Mouse (Mus musculus) midbrain, embryonic 10.5 days (tissue): ENCODE data around the gene Stxbp1. TPM values are rescaled to one million over a fixed set of nuclear protein-coding genes. Genes with fewer than 3 reads are reported as not detected.

ENCODE experiments used
- DNase-seq: peaks from one replicate; pipeline ENCODE4 v3.0.0-alpha.2; 2017; ENCODE audit warnings: low spot score
- H3K27ac ChIP-seq: fragments of 300-500 bp; sonication (generic); replicated peaks from 2 replicates; pipeline ENCODE4 v1.5.1; 2016; ENCODE audit warnings: mild to moderate bottlenecking
- H3K27me3 ChIP-seq: fragments of 300-500 bp; sonication (generic); 2 replicates; pipeline ENCODE4 v1.6.1; 2016; ENCODE audit warnings: low read depth, mild to moderate bottlenecking; ENCODE audit not compliant: poor library complexity, severe bottlenecking
- H3K36me3 ChIP-seq: fragments of 300-500 bp; sonication (generic); 2 replicates; pipeline ENCODE4 v1.6.1; 2016; ENCODE audit warnings: mild to moderate bottlenecking, moderate library complexity
- H3K4me1 ChIP-seq: fragments of 300-500 bp; sonication (generic); 2 replicates; pipeline ENCODE4 v1.6.1; 2016
- H3K4me3 ChIP-seq: fragments of 300-500 bp; sonication (generic); 2 replicates; pipeline ENCODE4 v1.5.1; 2016; ENCODE audit warnings: mild to moderate bottlenecking, moderate library complexity
- H3K9me3 ChIP-seq: fragments of 300-500 bp; sonication (generic); replicated peaks from 2 replicates; pipeline ENCODE4 v1.6.1; 2016; ENCODE audit warnings: mild to moderate bottlenecking
- WGBS: fragments of 180-500 bp; shearing (Covaris S2); methylation state at CpG from one replicate; pipeline ENCODE4 v1.1.7; 2016; 5-methylcytosine and 5-hydroxymethylcytosine counted together
- polyA plus RNA-seq: library from polyadenylated mRNA; unstranded; fragments of >200 nt; fragmentation: Nextera tagmentation; extraction: Ambion mirVana; gene quantifications from 2 replicates; pipeline ENCODE4 v1.2.1, GENCODE M21; 2016

Stxbp1 gene
- polyA plus RNA-seq, 1 experiment from 2014 or later: 31.4 TPM

GRCm38 (mm10) chr2:32795748-32796418 lies 51.2 kb downstream of the Stxbp1 start:
- Histone ChIP-seq H3K4me1 (peaks cover 3% of the 10 kb centered on the region; the same call in 1 of the 2 replicates), H3K4me3 (no peak overlapping the region), H3K36me3 (peaks cover 77% of the 10 kb centered on the region), H3K27me3 (no peaks in the 10 kb centered on the region), H3K27ac (no peak overlapping the region), H3K9me3 (no peaks in the 10 kb centered on the region)
- no peak for DNase-seq
- 88% methylated on average over 13 of the region's 13 CpGs for WGBS

DNA sequence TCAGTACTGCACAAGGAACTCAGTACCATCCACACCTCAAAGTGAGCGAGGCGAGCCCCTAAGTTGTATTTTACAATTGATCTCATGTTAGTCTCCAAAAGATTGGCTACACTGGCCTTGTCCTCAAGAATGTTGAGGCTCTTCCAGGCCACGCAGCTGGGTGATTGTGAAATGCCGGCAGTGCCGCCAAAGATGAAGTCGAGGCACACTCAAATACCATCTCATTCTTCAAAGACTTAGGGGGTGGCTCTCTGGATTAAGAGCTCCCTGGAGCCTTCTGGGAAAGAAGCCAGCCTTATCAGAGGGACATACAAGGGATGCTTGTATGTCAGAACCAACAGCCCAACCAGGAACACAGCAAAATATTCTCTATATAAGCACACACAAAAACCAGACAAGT lies 55.7 kb downstream of the Stxbp1 start:
- no peaks in the 10 kb centered on the region for H3K27me3 ChIP-seq
- no peak overlapping the region for H3K27ac ChIP-seq
- peaks cover 46% of the 10 kb centered on the region for H3K36me3 ChIP-seq
- H3K9me3 ChIP-seq: no peaks in the 10 kb centered on the region
- DNase-seq: no peak
- H3K4me1 ChIP-seq: no peaks in the 10 kb centered on the region
- WGBS: 91% methylated on average over 6 of the region's 6 CpGs
- H3K4me3 ChIP-seq: no peak overlapping the region

GRCm38 (mm10) chr2:32788581-32788980 lies 58.5 kb downstream of the Stxbp1 start:
- WGBS: 76% methylated on average over 2 of the region's 2 CpGs
- Histone ChIP-seq H3K27ac (no peak overlapping the region), H3K4me3 (no peak overlapping the region)

DNA sequence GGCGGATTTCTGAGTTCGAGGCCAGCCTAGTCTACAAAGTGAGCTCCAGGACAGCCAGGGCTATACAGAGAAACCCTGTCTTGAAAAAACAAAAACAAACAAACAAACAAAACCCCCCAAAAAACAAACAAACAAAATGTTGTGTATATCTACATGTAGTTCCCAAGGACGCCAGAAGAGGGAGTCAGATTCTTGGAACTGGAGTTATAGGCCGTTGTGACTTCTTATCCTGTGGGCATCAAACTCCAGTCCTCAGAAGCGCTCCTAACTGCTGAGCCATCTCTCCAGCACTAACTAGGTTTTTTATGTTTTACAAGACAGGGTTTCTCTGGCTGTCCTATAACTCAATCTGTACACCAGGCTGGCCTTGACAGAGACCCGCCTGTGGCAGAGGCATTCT lies 59.9 kb downstream of the Stxbp1 start:
- no peaks in the 10 kb centered on the region for H3K4me1 ChIP-seq
- no peak overlapping the region for H3K27ac ChIP-seq
- 68% methylated on average over 6 of the region's 6 CpGs for WGBS
- no peaks in the 10 kb centered on the region for H3K27me3 ChIP-seq
- DNase-seq: no peak
- H3K4me3 ChIP-seq: no peak overlapping the region
- no peaks in the 10 kb centered on the region for H3K9me3 ChIP-seq
- peaks cover 12% of the 10 kb centered on the region for H3K36me3 ChIP-seq

More at GRCm38 (mm10) chr2:32788581-32788980, 58.5 kb downstream of the Stxbp1 start:
- Histone ChIP-seq H3K36me3 (peaks cover 20% of the 10 kb centered on the region), H3K9me3 (no peaks in the 10 kb centered on the region), H3K4me1 (no peaks in the 10 kb centered on the region), H3K27me3 (no peaks in the 10 kb centered on the region)
- no peak for DNase-seq

DNA sequence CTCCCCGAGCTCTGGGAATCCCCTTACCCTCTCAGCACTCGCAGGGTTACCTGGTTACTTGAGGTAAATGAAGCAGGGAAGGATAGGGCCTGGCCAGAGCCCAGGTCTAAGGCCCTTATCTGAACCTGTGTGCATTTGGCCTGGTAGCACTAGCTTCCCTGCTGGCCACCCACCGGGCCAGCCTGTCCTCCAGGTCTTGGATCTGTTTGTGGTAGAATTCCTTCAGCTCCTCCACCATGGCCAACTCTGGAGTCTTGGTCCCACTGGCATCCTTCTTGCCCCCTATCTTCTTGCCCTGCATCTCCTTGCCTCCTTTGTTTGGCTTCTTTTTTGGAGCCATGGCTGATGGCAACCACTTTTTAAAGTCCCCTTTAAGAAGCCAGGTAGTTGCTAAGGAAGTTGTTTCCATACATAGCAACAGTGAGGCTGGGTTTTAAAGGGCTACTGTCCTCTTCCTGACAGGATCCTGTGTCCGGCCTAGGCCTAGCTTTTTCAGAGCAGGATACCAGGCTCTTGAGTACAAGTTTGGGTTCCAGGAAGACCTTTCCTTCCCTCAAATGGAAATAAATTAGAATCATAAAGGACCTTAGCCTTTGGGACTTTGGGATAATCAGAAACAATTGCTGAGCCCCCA lies 62.9 kb downstream of the Stxbp1 start, which contains the start of gene Cfap157:
TSS of gene Cfap157 (minus strand) at position 381 of the 634 bp plus-strand sequence.
- Histone ChIP-seq H3K36me3 (no peaks in the 10 kb centered on the region; the same call in 1 of the 2 replicates), H3K27me3 (no peaks in the 10 kb centered on the region), H3K4me1 (peaks cover 4% of the 10 kb centered on the region; the same call in 1 of the 2 replicates), H3K4me3 (no peak within 1 kb of the TSS), H3K9me3 (no peaks in the 10 kb centered on the region), H3K27ac (no peak within 1 kb of the TSS)
- 77% methylated on average over 4 of the region's 4 CpGs for WGBS
- no peak for DNase-seq

DNA sequence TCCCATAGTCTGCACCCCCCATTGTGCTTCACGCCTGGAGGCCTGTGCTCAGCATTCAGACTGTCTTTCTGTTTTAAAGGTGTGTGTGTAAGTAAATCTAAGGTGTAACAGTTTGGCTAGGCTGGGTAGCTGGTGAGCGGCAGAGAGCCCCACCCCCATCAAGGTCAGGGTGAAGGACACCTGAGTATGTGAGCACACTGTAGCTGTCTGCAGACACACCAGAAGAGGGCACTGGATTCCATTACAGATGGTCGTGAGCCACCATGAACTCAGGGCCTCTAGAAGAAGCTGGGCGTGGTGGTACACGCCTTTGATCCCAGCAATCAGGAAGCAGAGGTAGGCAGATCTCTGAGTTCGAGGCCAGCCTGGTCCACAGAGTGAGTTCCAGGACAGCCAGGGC lies 65.3 kb downstream of the Stxbp1 start:
- Histone ChIP-seq H3K27me3 (peaks cover 9% of the 10 kb centered on the region), H3K27ac (no peak overlapping the region), H3K4me1 (peaks cover 4% of the 10 kb centered on the region; the same call in 1 of the 2 replicates), H3K36me3 (no peaks in the 10 kb centered on the region), H3K4me3 (no peak overlapping the region), H3K9me3 (no peaks in the 10 kb centered on the region)
- 80% methylated on average over 6 of the region's 6 CpGs for WGBS
- no peak for DNase-seq

GRCm38 (mm10) chr2:32779714-32780113 lies 67.3 kb downstream of the Stxbp1 start:
- Histone ChIP-seq H3K4me1 (peaks cover 20% of the 10 kb centered on the region), H3K27ac (no peak overlapping the region), H3K36me3 (no peaks in the 10 kb centered on the region), H3K27me3 (peaks cover 16% of the 10 kb centered on the region), H3K4me3 (no peak overlapping the region), H3K9me3 (no peaks in the 10 kb centered on the region)
- WGBS: 86% methylated on average over 6 of the region's 6 CpGs
- DNase-seq: no peak

- Histone ChIP-seq H3K4me1 (peaks cover 22% of the 10 kb centered on the region), H3K4me3 (no peak overlapping the region), H3K36me3 (no peaks in the 10 kb centered on the region), H3K27me3 (peaks cover 16% of the 10 kb centered on the region), H3K9me3 (no peaks in the 10 kb centered on the region), H3K27ac (no peak overlapping the region)
- DNase-seq: peak; percentile 60
- 17% methylated on average over 8 of the region's 8 CpGs for WGBS
Measured at GRCm38 (mm10) chr2:32779131-32779530, 67.9 kb downstream of the Stxbp1 start.

- H3K27ac ChIP-seq: no peak overlapping the region
- 96% methylated on average over 6 of the region's 6 CpGs for WGBS
- H3K9me3 ChIP-seq: no peaks in the 10 kb centered on the region
Measured at GRCm38 (mm10) chr2:32778081-32778480, 69.0 kb downstream of the Stxbp1 start.

DNA sequence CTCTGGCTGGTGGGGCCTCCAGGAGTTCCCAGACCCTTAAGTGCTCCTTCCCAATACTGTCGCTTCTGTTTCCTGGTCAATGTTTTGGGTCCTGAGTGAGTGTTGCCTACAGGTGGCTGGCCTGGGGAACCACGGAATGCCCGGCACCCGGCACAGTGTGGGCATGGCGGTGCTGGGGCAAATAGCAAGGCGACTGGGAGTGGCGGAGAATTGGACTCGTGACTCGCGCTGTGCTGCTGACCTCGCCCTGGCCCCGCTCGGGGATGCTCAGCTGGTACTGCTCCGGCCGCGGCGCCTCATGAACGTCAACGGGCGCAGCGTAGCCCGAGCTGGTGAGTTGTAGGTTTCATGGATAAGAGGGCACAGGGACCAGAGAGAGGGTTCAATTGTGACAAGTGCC lies 70.9 kb downstream of the Stxbp1 start:
- H3K4me1 ChIP-seq: peaks cover 32% of the 10 kb centered on the region
- no peak overlapping the region; the same call in 1 of the 2 replicates for H3K27ac ChIP-seq
- WGBS: 23% methylated on average over 22 of the region's 22 CpGs

More at GRCm38 (mm10) chr2:32778081-32778480, 69.0 kb downstream of the Stxbp1 start:
- peaks cover 22% of the 10 kb centered on the region for H3K4me1 ChIP-seq
- no peak overlapping the region for H3K4me3 ChIP-seq
- H3K27me3 ChIP-seq: peaks cover 23% of the 10 kb centered on the region
- H3K36me3 ChIP-seq: no peaks in the 10 kb centered on the region
- DNase-seq: no peak

DNA sequence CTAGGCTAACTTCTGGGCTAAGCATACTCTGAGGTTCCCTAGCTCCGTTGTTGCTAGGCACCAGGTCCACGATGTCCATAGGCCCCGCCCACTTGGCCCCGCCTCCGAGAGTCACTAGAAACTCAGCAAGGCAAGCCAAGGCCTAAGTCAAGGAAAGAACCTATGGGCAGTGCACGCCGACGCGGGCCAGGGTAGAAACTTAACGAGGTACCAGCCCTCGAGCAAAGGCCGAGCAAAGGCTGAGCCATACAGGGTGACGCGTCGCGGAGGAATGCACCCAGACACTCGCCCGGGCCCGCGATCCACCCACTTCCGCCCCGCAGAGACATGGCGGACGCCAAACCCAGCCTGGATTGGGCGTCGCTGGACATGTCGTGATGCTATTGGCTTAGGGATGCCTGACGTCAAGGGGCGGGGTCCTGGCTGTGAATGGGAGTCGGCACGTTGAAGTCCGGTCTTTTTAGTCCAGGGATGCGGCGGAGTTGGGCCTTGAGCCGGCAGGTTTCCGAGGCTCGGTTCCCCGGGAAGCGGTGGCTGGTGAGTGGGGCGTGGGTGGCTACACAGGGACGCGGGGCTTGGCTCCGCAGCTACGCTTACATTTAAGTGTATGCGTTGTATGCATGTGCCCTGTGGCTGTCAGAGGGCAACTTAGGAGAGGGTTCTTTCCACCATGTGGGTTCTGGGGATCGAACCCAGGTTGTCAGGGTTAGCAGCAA lies 71.5 kb downstream of the Stxbp1 start, which contains the start of the genes Ttc16 and Ptrh1:
TSS of gene Ttc16 (minus strand) at position 275 of the 716 bp plus-strand sequence.
TSS of gene Ptrh1 (plus strand) at position 428 of the 716 bp plus-strand sequence.
- DNase-seq: peak; percentile 98
- peaks cover 29% of the 10 kb centered on the region for H3K4me1 ChIP-seq
- peak within 1 kb of the TSS; percentile 73 for H3K27ac ChIP-seq
- H3K9me3 ChIP-seq: no peaks in the 10 kb centered on the region
- under 1% methylated on average over 46 of the region's 46 CpGs for WGBS
- peak within 1 kb of the TSS; percentile 60 for H3K4me3 ChIP-seq
- H3K27me3 ChIP-seq: peaks cover 32% of the 10 kb centered on the region
- H3K36me3 ChIP-seq: no peaks in the 10 kb centered on the region

More for the DNA sequence above, 70.9 kb downstream of the Stxbp1 start:
- DNase-seq: no peak
- peaks cover 32% of the 10 kb centered on the region for H3K27me3 ChIP-seq
- no peaks in the 10 kb centered on the region for H3K36me3 ChIP-seq
- H3K4me3 ChIP-seq: peak overlapping the region; percentile 60
- no peaks in the 10 kb centered on the region for H3K9me3 ChIP-seq

DNA sequence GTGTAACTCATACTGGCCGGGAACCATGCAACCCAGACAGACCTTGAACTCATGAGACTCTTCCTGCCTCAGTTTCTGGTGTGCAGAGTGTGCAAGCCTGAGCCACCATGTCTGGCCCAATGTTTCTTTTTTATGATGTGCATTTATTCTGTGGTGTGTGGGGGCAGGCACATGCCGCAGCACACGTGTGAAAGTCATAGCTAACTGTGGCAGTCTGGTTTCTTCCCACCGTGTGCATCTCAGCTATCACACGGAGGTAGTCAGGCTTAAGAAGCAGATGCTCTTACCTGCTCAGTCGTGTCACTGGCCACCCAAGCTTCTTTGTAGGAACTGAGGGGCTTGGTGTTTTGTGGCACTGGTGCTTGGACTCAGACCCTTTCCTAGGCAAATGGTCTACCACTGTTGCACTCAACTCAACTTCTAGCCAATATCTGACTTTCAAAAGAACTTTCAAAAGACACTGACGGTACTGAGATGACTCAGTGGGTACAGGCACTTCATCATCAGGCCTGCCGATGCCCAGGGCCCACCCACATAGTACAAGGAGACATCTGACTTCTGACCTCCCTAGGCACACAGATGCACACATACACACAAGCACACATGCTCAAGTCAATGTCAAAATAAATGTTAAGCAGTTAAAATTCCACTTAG lies 74.3 kb downstream of the Stxbp1 start:
- Histone ChIP-seq H3K27me3 (peaks cover 32% of the 10 kb centered on the region), H3K36me3 (no peaks in the 10 kb centered on the region), H3K4me1 (peaks cover 54% of the 10 kb centered on the region), H3K9me3 (no peaks in the 10 kb centered on the region), H3K4me3 (no peak overlapping the region), H3K27ac (no peak overlapping the region)
- DNase-seq: no peak
- WGBS: 91% methylated on average over 8 of the region's 8 CpGs
